Mouse (Mus musculus): ENCODE data around the gene Mib2. TPM values are rescaled to one million over a fixed set of nuclear protein-coding genes. Genes with fewer than 3 reads are reported as not detected.

Gene Mib2
- total RNA-seq, 2 experiments from 2014 or later: 16.1 to 16.8 TPM

DNA sequence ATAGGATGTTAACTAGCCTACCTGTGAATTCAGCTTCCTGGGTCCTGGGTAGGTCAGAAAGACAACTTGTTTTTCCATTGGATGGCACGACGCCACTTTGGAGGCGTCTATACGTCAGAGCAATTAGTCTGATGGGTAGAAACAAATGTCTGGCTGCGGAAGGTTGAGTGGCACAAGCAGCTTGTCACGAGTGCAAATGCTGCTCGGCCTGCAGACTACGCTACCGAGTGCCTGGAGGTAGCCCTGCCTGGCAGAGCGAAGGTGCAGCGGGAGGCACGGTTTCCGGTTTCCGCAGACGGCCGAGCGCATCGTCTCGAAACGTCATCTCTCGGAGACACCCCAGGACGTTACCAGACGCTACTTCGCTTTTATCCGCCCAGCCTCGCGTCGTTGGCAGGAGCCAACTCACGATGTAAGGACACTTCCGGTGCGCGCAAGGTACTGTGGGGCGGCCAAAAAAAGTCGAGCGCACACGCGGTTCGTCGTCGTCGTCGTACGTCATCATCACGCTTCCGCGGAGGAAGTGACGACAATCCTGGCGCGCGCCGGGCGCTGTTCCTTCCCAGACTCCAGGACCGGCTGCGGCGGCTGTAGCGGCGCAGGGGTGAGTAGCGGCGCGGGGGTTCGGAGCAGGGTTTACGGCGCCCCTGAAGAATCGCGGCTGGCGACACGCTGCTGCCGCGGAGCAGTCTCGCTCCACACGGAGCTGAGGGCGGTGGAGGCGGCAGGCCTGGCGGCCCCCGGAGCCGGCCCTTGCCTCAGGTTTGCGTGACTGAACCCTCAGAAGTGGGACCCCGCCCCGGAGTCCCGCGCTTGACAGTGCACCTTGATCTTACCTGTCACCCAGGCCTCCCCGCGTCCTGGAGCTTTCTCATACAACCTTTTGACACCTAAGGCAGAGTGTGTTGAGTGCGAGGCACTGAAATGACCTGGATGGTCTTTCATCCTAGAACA, 44.4 kb downstream of the Mib2 start, which contains the start of gene Cdk11b:
TSS of gene Cdk11b (plus strand) at position 517 of the 954 bp plus-strand sequence.
- DNase-seq (ENCODE audit: low spot score): peak; percentile 97

DNA sequence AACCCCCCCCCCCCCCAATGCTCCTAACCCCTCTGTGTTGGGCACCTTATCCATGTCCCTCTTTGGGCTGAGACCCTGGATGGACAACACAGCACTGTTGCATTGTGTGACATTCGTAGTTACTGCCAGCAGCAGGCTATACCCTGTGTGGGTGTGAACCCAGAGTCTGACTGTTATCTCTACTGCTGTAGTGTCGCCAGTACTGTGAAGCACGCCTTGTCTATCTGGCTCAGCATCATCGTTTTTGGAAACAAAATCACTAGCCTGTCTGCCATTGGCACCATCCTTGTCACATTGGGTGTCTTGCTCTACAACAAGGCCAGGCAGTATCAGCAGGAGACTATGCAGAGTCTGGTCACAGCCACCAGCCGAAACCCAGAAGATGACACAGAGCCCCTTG, 50.7 kb downstream of the Mib2 start:
- no peak for DNase-seq (ENCODE audit: low spot score)

DNA sequence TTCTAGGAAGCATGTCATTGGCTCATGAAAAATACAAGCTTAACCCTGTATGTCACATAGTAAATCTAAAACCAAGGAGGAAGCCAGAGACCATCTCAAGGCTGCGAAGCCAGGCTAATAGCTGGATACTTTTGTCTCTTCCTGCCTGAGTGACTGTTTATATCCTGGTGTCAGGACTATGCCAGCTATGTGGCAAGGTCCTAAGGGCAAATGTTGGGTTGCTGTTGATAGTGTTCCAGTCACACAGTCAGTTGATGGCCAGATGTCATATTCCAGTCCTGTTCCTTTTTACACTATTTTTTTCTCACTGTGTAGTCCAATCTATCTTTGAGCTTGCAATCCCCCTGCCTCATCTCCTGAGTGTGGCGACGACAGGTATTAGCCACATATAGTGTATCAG, 55.7 kb downstream of the Mib2 start:
- no peak for DNase-seq (ENCODE audit: low spot score)

DNA sequence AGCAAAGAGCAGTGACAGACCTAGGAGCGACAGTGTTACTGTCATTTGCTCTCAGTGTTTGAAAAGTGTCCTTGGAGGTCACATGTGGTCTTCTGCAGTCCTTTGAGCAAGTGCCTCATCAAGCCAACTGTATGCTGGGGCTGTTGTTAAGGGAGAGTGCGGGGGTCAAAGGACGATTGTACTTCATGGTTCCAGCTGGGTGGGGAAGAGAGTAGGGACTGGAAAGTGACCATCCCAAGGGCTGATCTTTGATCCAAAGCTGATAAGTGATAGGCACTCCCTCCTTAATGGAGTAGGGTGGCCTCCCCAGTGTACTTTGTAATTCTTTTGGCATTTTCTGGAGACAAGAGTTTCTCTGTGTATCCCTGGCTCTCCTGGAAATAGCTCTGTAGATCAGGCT, 57.1 kb downstream of the Mib2 start:
- no peak for DNase-seq (ENCODE audit: low spot score)

DNA sequence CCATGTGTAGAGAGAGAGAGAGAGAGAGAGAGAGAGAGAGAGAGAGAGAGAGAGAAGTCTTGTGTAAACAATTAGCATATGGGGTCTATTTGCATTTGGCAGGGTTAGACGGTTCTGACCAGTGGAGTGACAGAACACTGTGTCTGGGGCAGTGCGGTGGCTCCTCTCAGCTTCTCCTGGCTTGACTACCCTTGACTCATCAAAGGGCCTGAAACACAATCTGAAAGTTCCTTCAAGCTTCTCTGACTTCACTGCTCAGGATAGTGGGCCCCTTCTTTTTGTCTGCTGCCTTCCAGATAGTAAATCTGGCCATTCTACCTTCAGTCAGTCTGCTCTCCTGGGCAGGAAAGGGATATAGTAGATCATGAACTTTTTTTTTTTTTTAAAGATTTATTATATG, 62.2 kb downstream of the Mib2 start:
- no peak for DNase-seq (ENCODE audit: low spot score)

DNA sequence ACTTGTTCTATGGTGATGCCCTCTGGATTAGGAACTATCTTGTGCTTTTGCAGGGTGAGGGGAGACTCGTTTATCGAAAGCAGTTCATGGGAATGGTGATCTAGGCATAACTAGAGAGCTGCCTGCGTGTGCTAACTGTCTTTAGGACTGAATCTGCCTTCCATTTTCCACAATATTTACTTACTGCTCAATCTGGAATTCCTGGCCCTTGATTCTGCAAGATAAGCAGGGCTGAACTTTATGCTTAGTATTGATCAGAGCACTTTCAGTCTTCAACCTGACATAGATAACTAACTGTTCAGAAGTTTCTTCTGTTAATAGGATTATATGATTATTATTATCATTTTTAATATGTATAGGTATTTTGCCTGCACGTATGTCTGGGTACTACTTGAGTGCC, 63.9 kb downstream of the Mib2 start:
- no peak for DNase-seq (ENCODE audit: low spot score)

Other genes starting within 250 kb of the Mib2 start
- gene Tmem52, start 200.1 kb downstream of the Mib2 start, total RNA-seq (2021): 100 to 1,000 TPM; 138 to 243 TPM
- 10 to 100 TPM; 48.6 to 59.8 TPM for gene Gnb1, start 177.8 kb downstream of the Mib2 start, total RNA-seq (2021)
- 10 to 100 TPM; 16.7 to 22.6 TPM for gene Nadk, start 106.8 kb downstream of the Mib2 start, total RNA-seq (2021)
- gene Slc35e2, start 67.8 kb downstream of the Mib2 start, total RNA-seq (2021): 1 to 10 TPM; 3.8 to 4.4 TPM
- gene Cdk11b, start 44.3 kb downstream of the Mib2 start, total RNA-seq (2021): 10 to 100 TPM; 29.4 to 30.4 TPM
- not detected for gene Gm10563, start 23.8 kb downstream of the Mib2 start, total RNA-seq (2021)
- gene Mmp23, start 15.8 kb downstream of the Mib2 start, total RNA-seq (2021): 1 to 10 TPM in 1 of 2 experiments, under 1 TPM in 1; 0.53 to 1.8 TPM
- gene Fndc10, start 25.1 kb upstream of the Mib2 start, total RNA-seq (2021): 1 to 10 TPM in 1 of 2 experiments, under 1 TPM in 1; 0.89 to 1.4 TPM
- gene Ssu72, start 35.6 kb upstream of the Mib2 start, total RNA-seq (2021): 10 to 100 TPM; 40.7 to 45.6 TPM
- under 1 TPM; 0.07 to 0.25 TPM for gene Tmem240, start 65.6 kb upstream of the Mib2 start, total RNA-seq (2021)
- gene Atad3a, start 91.9 kb upstream of the Mib2 start, total RNA-seq (2021): 10 to 100 TPM; 25.0 to 28.1 TPM
- 1 to 10 TPM; 5.3 to 9.7 TPM for gene Vwa1, start 105.5 kb upstream of the Mib2 start, total RNA-seq (2021)
- under 1 TPM; 0.39 to 0.47 TPM for gene Tmem88b, start 116.7 kb upstream of the Mib2 start, total RNA-seq (2021)
- gene Ankrd65, start 121.2 kb upstream of the Mib2 start, total RNA-seq (2021): not detected
- gene Mrpl20, start 133.7 kb upstream of the Mib2 start, total RNA-seq (2021): 10 to 100 TPM; 50.3 to 54.0 TPM
- 10 to 100 TPM; 15.4 to 18.3 TPM for gene Ccnl2, start 143.3 kb upstream of the Mib2 start, total RNA-seq (2021)
- gene Aurkaip1, start 162.1 kb upstream of the Mib2 start, total RNA-seq (2021): 10 to 100 TPM; 79.5 to 82.6 TPM
- 10 to 100 TPM; 25.0 to 29.7 TPM for gene Mxra8, start 170.5 kb upstream of the Mib2 start, total RNA-seq (2021)
- gene Dvl1, start 178.2 kb upstream of the Mib2 start, total RNA-seq (2021): 100 to 1,000 TPM; 104 to 106 TPM
- gene Tas1r3, start 194.2 kb upstream of the Mib2 start, total RNA-seq (2021): under 1 TPM; 0.09 to 0.12 TPM
- gene Cptp, start 200.2 kb upstream of the Mib2 start, total RNA-seq (2021): 10 to 100 TPM; 13.0 to 16.2 TPM
- 10 to 100 TPM; 13.9 to 14.0 TPM for gene Ints11, start 200.3 kb upstream of the Mib2 start, total RNA-seq (2021)
- 10 to 100 TPM; 11.2 to 13.2 TPM for gene Pusl1, start 222.6 kb upstream of the Mib2 start, total RNA-seq (2021)
- gene Acap3, start 222.6 kb upstream of the Mib2 start, total RNA-seq (2021): 1 to 10 TPM; 6.6 to 7.3 TPM

All from gastrocnemius, adult 18-20 months (tissue).